Mouse (Mus musculus): ENCODE measurements around the gene Trmo.
A peak's percentile ranks its signal among the peaks of the same experiment; 100 is the strongest.

Gene Trmo

DNA sequence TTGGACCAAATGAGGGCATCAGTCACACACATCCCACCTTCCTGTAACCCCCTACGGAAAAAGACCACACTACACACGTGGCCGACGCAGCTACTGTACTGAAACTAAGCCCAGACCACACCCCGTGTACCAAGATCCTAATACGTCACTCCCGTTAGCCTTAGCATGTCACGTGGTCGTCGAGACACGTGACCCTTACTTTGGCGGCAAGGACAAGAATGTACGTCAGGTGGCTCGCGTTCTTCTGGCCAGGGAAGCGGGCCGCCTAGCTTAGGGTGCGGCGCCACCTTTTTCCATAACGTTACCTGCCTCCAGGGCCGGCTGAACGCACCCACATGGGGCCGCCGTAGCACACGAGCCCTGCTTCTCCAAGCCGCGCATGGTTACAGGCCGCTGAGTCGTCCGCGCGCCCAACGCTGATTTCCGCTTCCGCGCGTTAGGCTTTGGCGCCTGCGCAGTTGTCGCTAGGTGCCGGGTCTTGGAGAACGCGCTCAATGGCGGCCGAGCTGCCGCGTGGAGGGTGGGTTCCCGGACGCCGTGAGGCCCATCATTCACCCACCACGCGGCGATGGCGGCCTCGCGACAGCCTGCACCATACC, at the start of gene Trmo:
Gene Trmo, minus strand, starts transcription at position 425 of the 599 bp plus-strand sequence.
- DNase-seq (ENCODE audit: inconsistent age in 2 of 2, low spot score in 1 of 2), result peak; percentile 94 to 98

GRCm38 (mm10) chr4:46432339-46433036, 43.3 kb upstream of the Trmo start:
- no peak for DNase-seq (ENCODE audit: inconsistent age in 2 of 2, low spot score in 1 of 2)

DNA sequence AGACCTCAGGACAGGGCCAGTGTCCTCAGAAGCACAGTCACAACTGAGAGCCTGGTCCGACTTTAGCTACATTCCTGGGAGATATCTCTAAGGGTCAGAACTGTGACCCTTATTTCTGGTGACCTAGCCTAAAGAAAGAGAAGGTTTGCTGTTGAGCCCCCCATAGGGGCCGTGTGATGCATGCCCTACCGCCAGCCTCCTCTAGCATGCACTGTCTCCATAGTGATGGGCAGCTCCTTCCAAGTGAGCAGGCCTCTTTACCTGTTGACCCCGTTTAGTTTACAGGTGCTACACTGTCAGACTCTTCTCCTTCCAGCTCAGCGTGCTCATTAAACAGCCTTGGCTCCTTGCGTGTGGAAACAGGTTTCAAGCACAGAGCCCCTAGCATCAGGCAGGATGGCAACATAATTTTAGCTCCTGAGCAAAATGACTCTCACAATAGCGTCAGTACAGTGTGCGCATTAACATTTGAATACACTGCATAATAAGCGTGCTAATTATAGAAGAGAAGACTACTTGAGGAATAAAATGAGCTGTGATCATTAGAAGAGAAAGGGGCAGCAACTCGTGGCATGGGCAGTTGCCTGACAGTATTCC, 39.8 kb upstream of the Trmo start:
- DNase-seq (ENCODE audit: inconsistent age in 2 of 2, low spot score in 1 of 2), result no peak

DNA sequence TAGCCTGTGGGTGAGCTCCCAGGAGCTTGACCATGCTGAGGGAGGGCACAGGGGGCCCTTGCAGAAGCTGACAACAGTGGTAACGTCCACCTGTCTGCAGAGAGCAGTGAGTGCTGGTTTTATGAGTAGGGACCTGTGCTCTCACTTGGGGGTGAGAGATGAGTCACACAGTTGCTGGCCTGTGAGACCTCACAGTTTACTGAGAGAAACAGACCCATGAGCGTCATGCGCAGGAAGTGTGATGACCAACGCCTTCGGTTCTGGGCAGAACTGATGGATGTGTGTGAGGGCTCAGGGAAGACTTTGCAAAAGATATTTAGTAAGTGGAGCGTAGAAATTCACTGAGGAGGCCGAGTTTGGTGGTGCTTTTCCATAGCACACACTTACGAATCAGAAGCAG, 33.4 kb upstream of the Trmo start:
- no peak for DNase-seq (ENCODE audit: inconsistent age in 2 of 2, low spot score in 1 of 2)

GRCm38 (mm10) chr4:46418851-46419250, 29.6 kb upstream of the Trmo start:
- DNase-seq (ENCODE audit: inconsistent age in 2 of 2, low spot score in 1 of 2), result peak; percentile 37 to 72

DNA sequence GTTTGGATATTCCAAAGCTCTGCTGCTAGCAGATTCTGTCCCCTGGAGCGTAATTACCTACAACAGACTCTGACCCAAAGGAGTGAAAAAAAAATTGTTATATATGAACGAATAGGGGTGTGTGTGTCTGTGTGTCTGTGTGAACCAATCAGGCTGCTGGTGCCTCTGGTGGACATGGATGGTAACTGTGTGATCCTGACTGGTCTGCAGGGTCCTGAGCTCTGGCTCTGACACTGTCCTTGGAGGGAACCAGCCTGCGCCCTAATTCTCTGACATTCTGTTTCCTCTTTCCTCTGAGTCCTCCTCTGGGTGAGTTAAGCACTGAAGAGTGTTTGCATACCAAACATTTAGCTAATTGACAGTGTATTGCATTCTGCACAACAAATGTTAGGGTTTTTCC, 28.3 kb upstream of the Trmo start:
- DNase-seq (ENCODE audit: inconsistent age in 2 of 2, low spot score in 1 of 2), result peak; percentile 50 to 68

- no peak for DNase-seq (ENCODE audit: inconsistent age in 2 of 2, low spot score in 1 of 2)
Measured at GRCm38 (mm10) chr4:46413406-46413805, 24.2 kb upstream of the Trmo start, which contains the start of gene Hemgn. TSS of gene Hemgn (minus strand) at chr4:46413506.

- no peak for DNase-seq (ENCODE audit: inconsistent age in 2 of 2, low spot score in 1 of 2)
Measured at GRCm38 (mm10) chr4:46412113-46412512, 22.9 kb upstream of the Trmo start.

DNA sequence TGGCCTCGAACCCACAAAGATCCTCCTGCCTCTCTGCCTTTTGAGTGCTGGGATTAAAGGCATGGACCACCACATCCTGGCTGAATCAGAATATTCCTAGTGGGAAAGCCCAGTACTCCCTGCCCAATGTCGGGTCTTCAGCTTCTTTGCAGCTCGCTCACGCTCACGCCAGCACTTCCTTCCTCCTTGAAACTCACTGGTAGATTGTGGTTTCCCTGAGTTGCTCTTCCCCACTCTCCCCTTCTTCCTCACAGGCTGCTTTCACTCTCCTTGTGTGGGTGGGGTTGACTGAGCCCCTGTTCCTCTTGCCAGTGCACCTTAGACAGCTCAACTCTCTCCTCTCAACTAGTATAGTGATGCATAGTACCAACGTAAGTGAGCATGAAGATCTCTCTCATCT, 22.3 kb upstream of the Trmo start:
- no peak for DNase-seq (ENCODE audit: inconsistent age in 2 of 2, low spot score in 1 of 2)

DNA sequence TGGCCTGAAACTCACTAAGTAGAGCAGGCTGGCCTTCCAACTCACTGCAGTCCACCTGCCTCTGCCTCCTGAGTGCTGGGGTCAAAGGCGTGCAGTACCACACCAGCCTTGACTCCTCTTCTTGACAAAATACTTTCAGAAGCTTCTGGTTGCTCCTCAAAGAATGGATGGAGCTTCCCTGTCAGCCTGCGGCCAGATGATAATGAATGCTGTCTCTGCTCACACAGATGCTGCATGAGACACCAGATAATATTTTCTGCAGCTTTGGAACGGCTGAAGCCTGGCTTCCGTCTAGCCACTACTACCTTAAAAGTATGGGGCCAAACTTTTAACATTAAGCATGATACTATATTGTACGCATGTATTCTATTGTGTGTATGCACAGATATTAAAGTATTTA, 21.4 kb upstream of the Trmo start:
- no peak for DNase-seq (ENCODE audit: inconsistent age in 2 of 2, low spot score in 1 of 2)

- no peak for DNase-seq (ENCODE audit: inconsistent age in 2 of 2, low spot score in 1 of 2)
Measured at GRCm38 (mm10) chr4:46406966-46407703, 17.9 kb upstream of the Trmo start.

DNA sequence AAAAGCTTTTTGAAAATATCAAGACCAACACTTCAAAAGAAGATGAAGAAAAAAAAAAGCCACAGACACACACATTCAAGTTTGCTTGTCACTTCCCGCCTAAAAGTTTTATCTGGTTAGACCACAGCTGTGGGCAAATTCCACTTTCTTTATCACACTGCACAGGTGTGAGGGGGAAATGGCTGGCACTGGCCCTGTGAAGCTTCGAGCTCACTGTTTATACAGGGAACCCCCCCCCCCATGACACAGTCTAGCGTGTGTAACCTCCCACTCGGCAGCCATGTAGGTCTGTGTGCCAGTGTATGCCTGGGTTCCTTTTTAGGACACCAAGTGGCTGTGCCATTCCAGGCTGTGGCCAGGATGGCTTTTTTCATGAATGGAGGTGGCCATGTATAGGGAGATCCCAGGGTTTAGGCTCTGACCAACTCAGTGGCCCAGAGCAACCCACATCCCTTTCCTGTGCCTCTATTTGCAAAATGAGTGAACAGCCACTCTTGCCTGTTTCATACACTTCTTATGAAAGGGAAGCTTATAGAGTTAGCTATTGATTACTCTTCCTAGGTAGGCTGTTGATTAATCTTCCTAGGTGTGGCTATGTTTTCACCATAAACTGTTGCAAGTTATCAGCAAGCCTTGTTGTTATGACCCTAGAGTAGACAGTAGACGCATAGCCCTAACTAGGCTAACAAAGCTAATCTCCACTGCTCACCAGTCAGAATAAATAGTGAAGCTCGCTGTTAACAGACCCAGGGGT, 15.0 kb upstream of the Trmo start:
- DNase-seq (ENCODE audit: inconsistent age in 2 of 2, low spot score in 1 of 2), result no peak

- no peak for DNase-seq (ENCODE audit: inconsistent age in 2 of 2, low spot score in 1 of 2)
Measured at GRCm38 (mm10) chr4:46398839-46399238, 9.6 kb upstream of the Trmo start.

- no peak for DNase-seq (ENCODE audit: inconsistent age in 2 of 2, low spot score in 1 of 2)
Measured at GRCm38 (mm10) chr4:46395736-46396135, 6.5 kb upstream of the Trmo start.

GRCm38 (mm10) chr4:46394388-46394787, 5.2 kb upstream of the Trmo start:
- DNase-seq (ENCODE audit: inconsistent age in 2 of 2, low spot score in 1 of 2), result no peak

GRCm38 (mm10) chr4:46390390-46390970, 1.2 kb upstream of the Trmo start:
- peak; percentile 79 to 94 for DNase-seq (ENCODE audit: inconsistent age in 2 of 2, low spot score in 1 of 2)

GRCm38 (mm10) chr4:46389612-46390341, 540 bp upstream of the Trmo start:
- DNase-seq (ENCODE audit: inconsistent age in 2 of 2, low spot score in 1 of 2), result peak in 1 of 2 experiments; percentile 56

GRCm38 (mm10) chr4:46388556-46388955, 681 bp downstream of the Trmo start:
- DNase-seq (ENCODE audit: inconsistent age in 2 of 2, low spot score in 1 of 2), result no peak

GRCm38 (mm10) chr4:46374869-46375368, 14.3 kb downstream of the Trmo start:
- peak; percentile 87 to 93 for DNase-seq (ENCODE audit: inconsistent age in 2 of 2, low spot score in 1 of 2)

GRCm38 (mm10) chr4:46374455-46374854, 14.8 kb downstream of the Trmo start:
- DNase-seq (ENCODE audit: inconsistent age in 2 of 2, low spot score in 1 of 2), result peak; percentile 27 to 67

All from adrenal gland, adult (tissue).